Mouse (Mus musculus) embryonic facial prominence, embryonic 12.5 days (tissue): ENCODE data around the gene Wdr41. TPM values are rescaled to one million over a fixed set of nuclear protein-coding genes. Genes with fewer than 3 reads are reported as not detected.

Experiments used
- ATAC-seq: fragments of 200-750 bp; cut with Nextera tagmentation; 2 replicates; pipeline ENCODE4 v1.8.0; 2017; ENCODE audit not compliant: insufficient number of reproducible peaks, insufficient read depth, low FRiP score, low TSS enrichment
- H3K27ac ChIP-seq: fragments of 300-500 bp; sonication (generic); 2 replicates; pipeline ENCODE4 v1.5.1; 2016; ENCODE audit warnings: mild to moderate bottlenecking
- H3K27me3 ChIP-seq: fragments of 300-500 bp; sonication (generic); 2 replicates; pipeline ENCODE4 v1.6.1; 2016; ENCODE audit warnings: mild to moderate bottlenecking, moderate library complexity
- H3K36me3 ChIP-seq: fragments of 300-500 bp; sonication (generic); 2 replicates; pipeline ENCODE4 v1.6.1; 2016; ENCODE audit warnings: mild to moderate bottlenecking
- H3K4me1 ChIP-seq: fragments of 300-500 bp; sonication (generic); 2 replicates; pipeline ENCODE4 v1.6.1; 2016
- H3K4me2 ChIP-seq: fragments of 300-500 bp; sonication (generic); replicated peaks from 2 replicates; pipeline ENCODE4 v1.6.1; 2016; ENCODE audit warnings: mild to moderate bottlenecking, moderate library complexity
- H3K4me3 ChIP-seq: fragments of 300-500 bp; sonication (generic); 2 replicates; pipeline ENCODE4 v1.5.1; 2016; ENCODE audit warnings: mild to moderate bottlenecking
- H3K9ac ChIP-seq: fragments of 300-500 bp; sonication (generic); 2 replicates; pipeline ENCODE4 v1.6.1; 2016; ENCODE audit warnings: mild to moderate bottlenecking, moderate library complexity
- H3K9me3 ChIP-seq: fragments of 300-500 bp; sonication (generic); 2 replicates; pipeline ENCODE4 v1.6.1; 2016; ENCODE audit warnings: mild to moderate bottlenecking, moderate library complexity
- WGBS: fragments of 180-500 bp; shearing (Covaris S2); methylation state at CpG from one replicate; pipeline ENCODE4 v1.1.7; 2016; 5-methylcytosine and 5-hydroxymethylcytosine counted together
- polyA plus RNA-seq: library from polyadenylated mRNA; unstranded; fragments of >200 nt; fragmentation: Nextera tagmentation; extraction: Ambion mirVana; gene quantifications from 2 replicates; pipeline ENCODE4 v1.2.1, GENCODE M21; 2016

Gene Wdr41
- polyA plus RNA-seq: 25.0 and 28.6 TPM in 2 replicates

DNA sequence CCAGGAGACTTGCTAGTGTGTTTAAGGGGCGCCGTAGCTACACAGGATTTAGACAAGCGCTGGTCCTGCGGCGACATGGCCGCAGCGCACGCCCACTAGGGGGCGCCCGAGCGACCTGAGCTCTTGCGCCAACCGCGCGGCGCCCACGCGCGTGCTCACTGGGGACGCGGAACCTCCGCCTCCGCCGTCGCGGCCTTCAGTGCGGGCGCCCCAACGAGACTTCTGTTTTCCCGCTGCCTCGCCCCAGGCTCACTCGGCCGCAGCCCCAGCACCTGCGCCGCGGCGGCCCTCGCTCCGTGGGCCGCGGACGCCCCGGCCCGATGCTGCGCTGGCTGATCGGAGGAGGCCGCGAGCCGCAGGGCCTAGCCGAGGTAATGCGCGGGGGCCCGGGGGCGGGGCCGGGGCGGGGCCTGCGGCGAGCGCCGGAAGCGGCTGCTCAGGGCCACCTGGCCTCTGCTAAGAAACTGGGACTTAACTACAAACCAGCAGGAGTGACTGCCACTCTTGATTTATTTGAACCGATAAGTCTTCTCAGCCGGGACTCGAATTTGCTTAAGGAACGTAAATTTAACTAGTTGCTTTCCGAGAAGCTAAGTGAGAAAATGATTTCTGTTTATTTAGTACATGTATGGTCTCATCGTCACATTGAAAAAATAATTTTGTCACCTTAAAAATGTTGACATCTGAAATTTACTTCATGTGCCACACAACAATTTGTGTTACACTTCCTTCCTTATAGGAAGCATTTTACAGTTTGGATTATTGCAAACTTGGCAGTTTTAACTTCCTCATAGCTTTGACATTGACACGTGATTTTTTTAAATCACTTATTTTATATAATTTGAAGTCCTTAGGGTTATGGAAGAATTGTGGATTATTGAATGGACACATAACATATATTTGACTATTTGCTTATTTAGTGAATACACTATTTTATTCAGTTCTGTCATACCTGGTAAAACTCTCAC, at the start of gene Wdr41:
TSS of gene Wdr41 (plus strand) at position 126 of the 968 bp plus-strand sequence.
- peak; percentile 91 for ATAC-seq
- 3% methylated on average over 67 of the region's 68 CpGs for WGBS

DNA sequence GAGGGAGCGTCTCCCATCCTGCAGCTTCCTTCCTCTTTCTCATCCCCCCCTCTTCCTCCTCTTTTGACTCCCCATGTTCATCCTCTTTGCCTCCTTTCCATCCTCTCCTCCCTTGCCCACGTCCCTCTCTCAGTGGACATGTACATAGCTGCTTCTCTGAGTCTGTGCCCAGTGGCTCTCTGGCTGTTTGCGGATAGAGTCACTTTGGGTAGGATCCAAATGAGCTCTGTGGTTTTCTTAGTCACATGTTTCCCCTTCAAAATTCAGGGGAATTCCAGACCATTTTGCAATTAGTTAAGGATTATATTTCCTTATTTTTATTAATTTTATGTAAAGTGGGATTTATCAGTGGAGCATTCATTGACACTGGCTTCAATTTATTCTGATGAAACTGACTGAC, 48.1 kb upstream of the Wdr41 start:
- peaks cover 22% of the 10 kb centered on the region for H3K27me3 ChIP-seq
- H3K4me2 ChIP-seq: no peak overlapping the region
- H3K4me1 ChIP-seq: no peaks in the 10 kb centered on the region
- WGBS: 74% methylated on average over 3 of the region's 3 CpGs
- H3K4me3 ChIP-seq: no peak overlapping the region
- H3K9ac ChIP-seq: no peak overlapping the region
- H3K36me3 ChIP-seq: no peaks in the 10 kb centered on the region
- ATAC-seq: no peak
- no peak overlapping the region for H3K27ac ChIP-seq
- H3K9me3 ChIP-seq: no peaks in the 10 kb centered on the region

More for the DNA sequence above, at the start of gene Wdr41:
- Histone ChIP-seq H3K36me3 (peaks cover 6% of the 10 kb centered on the region; the same call in 1 of the 2 replicates), H3K4me1 (peaks cover 8% of the 10 kb centered on the region), H3K4me2 (peak within 1 kb of the TSS; percentile 39), H3K9ac (peak within 1 kb of the TSS; percentile 94), H3K27me3 (no peaks in the 10 kb centered on the region), H3K4me3 (peak within 1 kb of the TSS; percentile 73), H3K9me3 (no peaks in the 10 kb centered on the region), H3K27ac (peak within 1 kb of the TSS; percentile 98)

DNA sequence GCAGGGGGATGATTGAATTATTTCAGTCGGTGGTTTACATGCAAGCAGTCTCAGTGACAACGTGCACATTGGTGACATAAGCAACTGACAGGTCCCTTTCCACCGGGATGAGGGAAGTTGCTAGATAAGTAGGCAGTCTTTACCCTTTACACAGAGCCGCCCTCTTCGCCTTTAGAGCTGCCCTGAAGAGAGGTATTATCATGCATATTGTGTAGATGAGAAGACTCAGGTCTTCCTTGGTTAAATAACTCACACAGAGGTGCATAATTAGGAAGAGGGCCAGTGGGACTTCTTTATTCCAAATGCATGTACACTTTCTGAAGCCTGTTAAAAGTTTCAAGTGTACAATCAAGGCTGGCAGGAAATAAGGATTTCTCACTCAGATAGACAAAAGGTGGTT, 37.7 kb upstream of the Wdr41 start:
- no peak for ATAC-seq
- Histone ChIP-seq H3K27ac (no peak overlapping the region), H3K4me3 (no peak overlapping the region), H3K4me1 (no peaks in the 10 kb centered on the region), H3K36me3 (no peaks in the 10 kb centered on the region), H3K27me3 (no peaks in the 10 kb centered on the region), H3K9ac (no peak overlapping the region), H3K4me2 (no peak overlapping the region), H3K9me3 (no peaks in the 10 kb centered on the region)
- 56% methylated on average over 5 of the region's 5 CpGs for WGBS

DNA sequence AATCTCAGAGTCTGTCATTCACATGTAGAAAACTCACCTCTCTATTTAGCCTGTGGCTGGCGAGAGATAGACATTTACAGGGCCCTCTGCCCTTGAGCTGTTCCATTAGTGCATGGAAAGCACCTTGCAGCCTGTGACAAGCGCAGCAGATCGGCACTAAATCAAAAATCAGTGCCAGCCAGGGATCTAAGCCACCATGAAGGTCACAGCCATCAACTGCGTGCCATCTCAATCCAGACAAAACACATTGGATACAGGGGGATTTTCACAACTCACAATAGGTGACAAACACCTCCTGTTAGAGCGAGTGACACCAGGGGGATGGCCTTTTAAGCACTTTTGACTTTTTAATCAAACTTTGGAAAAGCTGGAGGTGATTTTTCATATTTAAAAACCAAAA, 36.0 kb upstream of the Wdr41 start:
- Histone ChIP-seq H3K9me3 (no peaks in the 10 kb centered on the region), H3K9ac (no peak overlapping the region), H3K4me2 (no peak overlapping the region), H3K27me3 (no peaks in the 10 kb centered on the region), H3K4me1 (no peaks in the 10 kb centered on the region), H3K4me3 (no peak overlapping the region), H3K36me3 (no peaks in the 10 kb centered on the region), H3K27ac (no peak overlapping the region)
- ATAC-seq: no peak
- 68% methylated on average over 5 of the region's 5 CpGs for WGBS

DNA sequence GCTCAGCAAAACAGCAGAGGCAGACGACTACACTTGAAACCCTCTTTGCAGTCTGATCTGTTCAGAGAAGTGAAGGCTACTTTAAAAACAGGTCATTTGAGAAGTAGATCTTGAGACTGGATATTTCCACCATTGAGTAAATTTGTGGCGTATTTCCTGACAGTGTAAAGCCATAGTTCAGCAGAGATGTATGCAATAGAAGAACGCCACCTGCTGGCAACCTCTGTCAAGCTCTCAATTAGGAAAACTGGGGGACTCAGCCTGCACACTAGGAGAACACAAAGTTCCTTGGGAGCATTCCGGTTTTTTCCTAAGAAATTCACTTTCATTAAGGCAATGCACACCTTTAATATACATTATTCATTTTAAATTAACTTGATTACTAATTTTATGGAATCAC, 34.9 kb upstream of the Wdr41 start:
- WGBS: 11% methylated on average over 4 of the region's 4 CpGs
- peak; percentile 69 for ATAC-seq
- Histone ChIP-seq H3K4me2 (no peak overlapping the region), H3K4me1 (no peaks in the 10 kb centered on the region), H3K36me3 (no peaks in the 10 kb centered on the region), H3K9ac (no peak overlapping the region), H3K27ac (no peak overlapping the region), H3K9me3 (no peaks in the 10 kb centered on the region), H3K4me3 (no peak overlapping the region), H3K27me3 (no peaks in the 10 kb centered on the region)

DNA sequence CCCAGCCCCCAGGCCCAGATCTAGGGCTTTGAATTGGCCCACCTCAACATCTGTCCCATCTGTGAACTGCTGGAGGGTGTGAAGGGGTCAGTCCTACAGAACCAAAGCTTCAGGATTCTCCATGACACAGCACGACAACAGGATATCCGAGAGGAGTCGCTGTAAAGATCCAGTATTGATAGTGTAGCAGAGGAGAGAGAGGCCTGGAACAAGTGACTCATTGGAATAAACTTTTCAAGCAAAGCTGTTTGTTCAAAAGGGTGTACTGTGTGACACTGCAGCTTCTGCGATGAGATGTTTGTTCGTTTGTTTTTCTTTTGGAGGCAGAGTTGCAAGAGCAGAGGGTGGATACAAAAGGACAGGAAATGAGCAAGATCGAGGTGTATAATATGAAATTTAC, 20.2 kb upstream of the Wdr41 start:
- H3K9me3 ChIP-seq: no peaks in the 10 kb centered on the region
- no peaks in the 10 kb centered on the region for H3K36me3 ChIP-seq
- no peak overlapping the region for H3K27ac ChIP-seq
- no peak for ATAC-seq
- H3K4me1 ChIP-seq: no peaks in the 10 kb centered on the region
- WGBS: 73% methylated on average over 6 of the region's 6 CpGs
- no peak overlapping the region for H3K9ac ChIP-seq
- no peak overlapping the region for H3K4me2 ChIP-seq
- no peaks in the 10 kb centered on the region for H3K27me3 ChIP-seq
- H3K4me3 ChIP-seq: no peak overlapping the region

DNA sequence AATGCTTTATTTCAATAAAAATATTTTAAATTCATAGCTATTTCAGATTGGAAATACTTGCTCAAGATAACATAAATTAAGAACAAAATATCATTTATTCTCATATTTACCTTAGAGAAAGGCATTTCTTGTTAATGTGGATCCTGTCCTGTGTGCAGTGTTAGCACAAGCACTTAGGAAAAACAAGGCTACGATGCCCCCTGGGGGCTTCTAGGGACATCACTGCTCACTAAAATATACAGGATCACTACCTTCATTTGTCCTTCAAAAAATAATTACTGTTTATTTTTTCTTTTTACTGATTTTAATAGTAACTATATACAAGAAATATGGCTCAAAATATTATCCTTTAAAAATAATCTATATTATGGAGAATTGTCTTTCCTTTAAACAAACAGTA, 18.2 kb upstream of the Wdr41 start:
- H3K4me1 ChIP-seq: no peaks in the 10 kb centered on the region
- H3K9ac ChIP-seq: no peak overlapping the region
- no peaks in the 10 kb centered on the region for H3K36me3 ChIP-seq
- no peak for ATAC-seq
- 72% methylated on average over 1 of the region's 1 CpGs for WGBS
- no peak overlapping the region for H3K27ac ChIP-seq
- no peaks in the 10 kb centered on the region for H3K27me3 ChIP-seq
- no peak overlapping the region for H3K4me3 ChIP-seq
- no peaks in the 10 kb centered on the region for H3K9me3 ChIP-seq
- H3K4me2 ChIP-seq: no peak overlapping the region

DNA sequence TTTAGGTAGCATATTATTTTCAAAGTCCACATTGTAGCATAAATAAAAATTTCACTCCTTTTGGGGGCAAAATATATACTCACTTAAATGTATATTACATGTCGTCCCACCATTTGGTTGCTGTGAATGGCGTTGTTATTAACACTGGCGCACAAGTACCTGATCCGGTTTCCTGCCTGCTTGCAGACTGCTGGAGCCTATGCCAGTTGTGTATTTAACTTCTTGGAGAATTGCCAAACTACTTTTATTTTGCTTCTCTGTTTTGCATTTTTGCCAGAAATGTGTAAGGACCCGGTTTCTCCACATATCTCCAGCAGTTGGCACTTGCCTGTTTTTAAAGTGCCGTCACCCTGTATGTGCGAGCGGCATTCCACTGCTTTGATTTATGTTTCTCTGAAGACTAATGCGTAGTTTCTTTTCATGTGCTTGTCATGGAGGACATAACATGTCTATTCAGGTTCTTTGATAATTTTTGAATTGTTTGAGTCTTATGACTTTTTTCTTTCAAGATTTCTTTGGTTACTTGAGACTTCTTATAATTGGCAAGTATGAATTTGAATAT, 6.1 kb upstream of the Wdr41 start:
- H3K4me2 ChIP-seq: no peak overlapping the region
- H3K27me3 ChIP-seq: no peaks in the 10 kb centered on the region
- no peak overlapping the region for H3K27ac ChIP-seq
- no peaks in the 10 kb centered on the region for H3K9me3 ChIP-seq
- no peaks in the 10 kb centered on the region for H3K4me1 ChIP-seq
- WGBS: 67% methylated on average over 9 of the region's 9 CpGs
- H3K4me3 ChIP-seq: no peak overlapping the region
- no peak overlapping the region for H3K9ac ChIP-seq
- no peaks in the 10 kb centered on the region for H3K36me3 ChIP-seq
- no peak for ATAC-seq

DNA sequence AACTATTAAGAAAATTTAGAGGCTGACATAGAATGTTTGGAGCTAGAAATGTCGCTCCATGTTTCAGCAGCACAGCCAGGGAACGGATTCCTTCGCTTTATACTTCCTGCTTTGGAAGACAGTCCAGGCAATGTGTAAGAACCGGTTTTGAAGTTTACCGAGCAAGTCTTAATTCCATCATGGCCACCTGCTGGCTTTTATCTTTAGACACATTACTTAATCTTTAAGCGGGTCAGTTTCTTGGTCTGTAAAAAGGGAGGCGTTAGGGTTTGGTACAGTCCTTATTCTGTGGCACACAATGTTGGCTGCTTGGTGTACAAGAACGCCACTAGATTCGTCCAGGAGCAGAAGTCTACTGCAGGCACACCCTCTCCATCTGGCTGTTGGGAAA, 321 bp upstream of the Wdr41 start:
- Histone ChIP-seq H3K36me3 (no peaks in the 10 kb centered on the region), H3K4me2 (peak overlapping the region; percentile 39), H3K9me3 (no peaks in the 10 kb centered on the region), H3K9ac (no peak overlapping the region), H3K4me1 (peaks cover 8% of the 10 kb centered on the region), H3K27ac (peak overlapping the region; percentile 98), H3K4me3 (peak overlapping the region; percentile 73), H3K27me3 (no peaks in the 10 kb centered on the region)
- ATAC-seq: no peak
- WGBS: 26% methylated on average over 9 of the region's 9 CpGs

DNA sequence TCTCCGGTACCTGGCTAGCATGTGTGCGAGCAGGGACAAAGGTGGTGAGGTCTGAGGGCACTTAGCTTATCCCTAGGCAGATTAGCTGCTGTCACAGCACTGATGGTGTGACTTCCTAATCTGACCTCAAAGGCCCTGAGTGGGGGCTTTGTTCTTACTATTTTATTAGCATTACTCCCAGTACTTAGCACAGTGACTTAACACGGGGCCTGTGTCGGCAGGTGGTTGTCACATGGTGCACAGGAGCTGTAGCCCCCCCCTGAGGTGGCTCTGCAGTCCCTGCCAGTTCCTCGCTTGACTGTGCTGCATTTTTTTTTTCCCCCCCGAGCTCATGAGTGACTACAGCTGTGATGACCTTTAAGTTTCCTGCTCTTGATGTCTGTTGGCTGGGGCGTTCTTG, 2.9 kb downstream of the Wdr41 start:
- peaks cover 8% of the 10 kb centered on the region for H3K4me1 ChIP-seq
- H3K4me3 ChIP-seq: no peak overlapping the region
- no peaks in the 10 kb centered on the region for H3K9me3 ChIP-seq
- peaks cover 9% of the 10 kb centered on the region; the same call in 1 of the 2 replicates for H3K36me3 ChIP-seq
- no peak overlapping the region for H3K4me2 ChIP-seq
- 52% methylated on average over 7 of the region's 7 CpGs for WGBS
- ATAC-seq: no peak
- H3K27ac ChIP-seq: no peak overlapping the region
- no peaks in the 10 kb centered on the region for H3K27me3 ChIP-seq
- no peak overlapping the region for H3K9ac ChIP-seq

DNA sequence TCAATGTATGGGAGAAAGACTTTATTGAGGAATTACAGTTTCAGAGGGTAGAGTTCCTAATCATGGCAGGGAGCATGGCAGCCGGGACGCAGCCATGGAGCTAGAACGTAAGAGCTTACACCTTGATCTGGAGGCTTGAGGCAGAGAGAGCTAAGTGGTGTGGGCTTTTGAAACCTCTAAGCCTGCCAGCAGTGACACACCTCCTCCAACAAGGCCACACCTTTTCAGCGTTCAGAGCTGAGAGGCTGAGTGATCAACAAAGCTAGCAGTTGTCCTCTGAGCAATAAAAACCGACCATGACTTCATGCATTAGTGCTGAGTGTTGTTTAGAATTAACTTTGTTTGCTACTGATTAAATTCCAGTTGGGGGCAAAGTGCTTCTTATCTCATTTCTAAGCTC, 14.4 kb downstream of the Wdr41 start:
- 0 out of 2 replicates have a peak, but pooled peaks cover 5% of the 10 kb centered on the region for H3K4me1 ChIP-seq
- no peak overlapping the region for H3K4me3 ChIP-seq
- WGBS: 76% methylated on average over 5 of the region's 5 CpGs
- no peak overlapping the region for H3K4me2 ChIP-seq
- no peaks in the 10 kb centered on the region for H3K9me3 ChIP-seq
- no peaks in the 10 kb centered on the region for H3K36me3 ChIP-seq
- no peak for ATAC-seq
- no peak overlapping the region for H3K27ac ChIP-seq
- no peaks in the 10 kb centered on the region for H3K27me3 ChIP-seq
- H3K9ac ChIP-seq: no peak overlapping the region

DNA sequence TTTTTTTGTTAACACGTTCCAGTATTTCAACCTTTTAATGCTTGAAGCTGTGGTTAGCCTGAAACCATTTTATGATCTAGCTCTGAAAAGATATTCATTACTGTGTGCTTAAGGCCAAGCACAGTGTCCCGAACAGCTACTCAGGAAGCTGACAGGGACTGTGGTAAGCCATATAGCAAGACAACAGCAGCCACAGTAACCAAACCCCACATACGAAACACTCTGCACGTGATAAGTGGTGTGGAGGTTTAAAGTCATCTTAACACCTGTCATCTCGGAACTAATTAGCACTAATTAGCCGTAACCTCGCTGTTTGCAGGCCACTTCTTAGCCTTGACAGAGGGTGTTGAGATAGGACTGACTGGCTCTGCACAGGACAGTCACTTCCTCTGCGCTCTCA, 31.1 kb downstream of the Wdr41 start:
- Histone ChIP-seq H3K4me1 (no peaks in the 10 kb centered on the region), H3K4me3 (no peak overlapping the region), H3K36me3 (0 out of 2 replicates have a peak, but pooled peaks cover 10% of the 10 kb centered on the region), H3K27ac (no peak overlapping the region), H3K9ac (no peak overlapping the region), H3K27me3 (no peaks in the 10 kb centered on the region), H3K9me3 (no peaks in the 10 kb centered on the region), H3K4me2 (no peak overlapping the region)
- 77% methylated on average over 8 of the region's 8 CpGs for WGBS
- no peak for ATAC-seq
